Mouse (Mus musculus) spleen, adult 2 months (tissue): Measurements from ENCODE around the gene Ccdc57. TPM values are rescaled to one million over a fixed set of nuclear protein-coding genes. Genes with fewer than 3 reads are reported as not detected.

Source experiments
- DNase-seq, 2 experiments: peaks; one replicate each; pipeline versions ENCODE4 v3.0.0 to v3.0.0-alpha.2; 2012 to 2021; ENCODE audit warnings: low spot score in 2 of 2, low read depth in 1 of 2
- H3K27ac ChIP-seq: fragments of 200-500 bp; 2 replicates; pipeline ENCODE4 v1.5.1; 2012; ENCODE audit warnings: low read length, inconsistent platforms; ENCODE audit not compliant: insufficient read depth
- H3K27me3 ChIP-seq: fragments of 200-500 bp; 2 replicates; pipeline ENCODE4 v1.6.1; 2012; ENCODE audit warnings: mild to moderate bottlenecking, moderate library complexity, low read length, inconsistent platforms; ENCODE audit not compliant: control insufficient read depth, insufficient read depth
- H3K36me3 ChIP-seq: fragments of 200-500 bp; 2 replicates; pipeline ENCODE4 v1.6.1; 2012; ENCODE audit warnings: mild to moderate bottlenecking, low read length, inconsistent platforms; ENCODE audit not compliant: control insufficient read depth, insufficient read depth
- H3K4me1 ChIP-seq: fragments of 200-500 bp; 2 replicates; pipeline ENCODE4 v1.6.1; 2011; ENCODE audit warnings: inconsistent platforms; ENCODE audit not compliant: control insufficient read depth, insufficient read depth, insufficient read length
- H3K4me3 ChIP-seq: fragments of 200-500 bp; 2 replicates; pipeline ENCODE4 v1.5.1; 2011; ENCODE audit warnings: mild to moderate bottlenecking, inconsistent platforms; ENCODE audit not compliant: insufficient read depth, insufficient read length; ENCODE audit errors: extremely low read depth
- CTCF ChIP-seq: fragments of 200-500 bp; IDR thresholded peaks from 2 replicates; pipeline ENCODE4 v1.5.1; 2011; ENCODE audit warnings: mild to moderate bottlenecking, inconsistent platforms; ENCODE audit not compliant: insufficient read depth, insufficient read length, insufficient replicate concordance; ENCODE audit errors: extremely low read depth
- POLR2A ChIP-seq: fragments of 200-500 bp; IDR thresholded peaks from 2 replicates; pipeline ENCODE4 v1.6.1; 2011; ENCODE audit warnings: low read depth, low read length, inconsistent platforms
- WGBS: fragments of 180-500 bp; shearing (Covaris S2); methylation state at CpG from one replicate; pipeline ENCODE4 v1.1.7; 2018; 5-methylcytosine and 5-hydroxymethylcytosine counted together
- polyA plus RNA-seq: library from polyadenylated mRNA; depleted of rRNA; stranded (reverse); fragments of >200 nt; gene quantifications from 2 replicates; pipeline ENCODE4 v1.2.3, GENCODE M21; 2012

Ccdc57 gene
- polyA plus RNA-seq, 1 experiment, result 0.78 TPM

GRCm38 (mm10) chr11:120971237-120971636, 38.6 kb upstream of the Ccdc57 start:
- no peaks in the 10 kb centered on the region for H3K4me1 ChIP-seq
- H3K27ac ChIP-seq, result no peak overlapping the region
- WGBS, result 95% methylated on average over 5 of the region's 5 CpGs
- TF ChIP-seq POLR2A, result no peak
- no peak for TF ChIP-seq CTCF
- no peak overlapping the region for H3K4me3 ChIP-seq
- peaks cover 55% of the 10 kb centered on the region for H3K36me3 ChIP-seq
- DNase-seq, result no peak
- no peaks in the 10 kb centered on the region for H3K27me3 ChIP-seq

DNA sequence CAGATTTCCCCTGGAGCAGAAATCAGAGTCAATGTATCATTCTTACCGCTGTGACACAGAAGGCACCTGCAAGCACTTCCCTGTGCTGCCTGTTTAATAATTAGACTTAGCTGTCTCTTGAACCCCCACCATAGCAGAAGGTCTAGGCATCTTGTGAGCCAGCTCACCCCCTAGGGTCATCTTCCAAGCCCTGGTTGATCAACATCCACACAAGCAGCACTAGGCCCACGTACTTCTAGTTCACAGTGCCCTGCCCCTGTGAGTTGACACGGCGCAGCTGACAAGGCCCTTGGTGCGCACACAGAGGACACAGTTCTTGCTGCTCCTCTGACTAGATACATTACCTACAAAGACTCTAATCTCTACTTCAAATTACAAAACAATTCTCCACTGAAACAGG, 37.1 kb upstream of the Ccdc57 start:
- TF ChIP-seq CTCF (no peak), POLR2A (no peak)
- H3K36me3 ChIP-seq, result peaks cover 64% of the 10 kb centered on the region
- no peak for DNase-seq

DNA sequence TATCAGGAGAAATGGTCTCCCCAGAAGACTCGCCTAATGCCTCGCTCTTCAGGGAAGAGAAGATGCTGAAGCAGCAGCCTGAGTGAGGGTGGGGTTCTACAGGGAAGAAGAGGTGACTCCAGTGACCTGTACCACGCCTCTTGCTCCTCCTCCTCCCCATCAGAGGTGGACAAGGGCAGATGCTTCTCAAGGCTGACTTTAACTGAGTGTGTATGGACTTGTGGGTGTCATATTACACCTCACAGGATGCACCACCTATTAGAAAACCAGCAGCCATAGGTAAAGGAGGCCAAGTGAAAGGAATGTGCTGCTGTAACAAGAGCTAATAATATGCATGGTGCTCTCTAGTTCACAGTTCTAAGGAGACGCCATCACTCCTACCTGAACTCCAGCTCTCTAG, 32.9 kb upstream of the Ccdc57 start:
- H3K27me3 ChIP-seq, result no peaks in the 10 kb centered on the region
- no peak overlapping the region for H3K4me3 ChIP-seq
- H3K36me3 ChIP-seq, result peaks cover 63% of the 10 kb centered on the region
- no peak overlapping the region for H3K27ac ChIP-seq
- WGBS, result 95% methylated on average over 4 of the region's 4 CpGs
- no peaks in the 10 kb centered on the region for H3K4me1 ChIP-seq
- no peak for DNase-seq
- TF ChIP-seq POLR2A, result no peak
- TF ChIP-seq CTCF, result no peak

More for the DNA sequence above, 37.1 kb upstream of the Ccdc57 start:
- WGBS, result 97% methylated on average over 5 of the region's 5 CpGs
- Histone ChIP-seq H3K27ac (no peak overlapping the region), H3K4me1 (no peaks in the 10 kb centered on the region), H3K4me3 (no peak overlapping the region), H3K27me3 (no peaks in the 10 kb centered on the region)

GRCm38 (mm10) chr11:120964195-120965157, 31.8 kb upstream of the Ccdc57 start:
- Histone ChIP-seq H3K4me1 (0 out of 2 replicates have a peak, but pooled peaks cover 4% of the 10 kb centered on the region), H3K27me3 (no peaks in the 10 kb centered on the region), H3K27ac (no peak overlapping the region), H3K36me3 (peaks cover 55% of the 10 kb centered on the region), H3K4me3 (no peak overlapping the region)
- DNase-seq, result no peak
- TF ChIP-seq CTCF (no peak), POLR2A (no peak)
- 94% methylated on average over 10 of the region's 10 CpGs for WGBS

DNA sequence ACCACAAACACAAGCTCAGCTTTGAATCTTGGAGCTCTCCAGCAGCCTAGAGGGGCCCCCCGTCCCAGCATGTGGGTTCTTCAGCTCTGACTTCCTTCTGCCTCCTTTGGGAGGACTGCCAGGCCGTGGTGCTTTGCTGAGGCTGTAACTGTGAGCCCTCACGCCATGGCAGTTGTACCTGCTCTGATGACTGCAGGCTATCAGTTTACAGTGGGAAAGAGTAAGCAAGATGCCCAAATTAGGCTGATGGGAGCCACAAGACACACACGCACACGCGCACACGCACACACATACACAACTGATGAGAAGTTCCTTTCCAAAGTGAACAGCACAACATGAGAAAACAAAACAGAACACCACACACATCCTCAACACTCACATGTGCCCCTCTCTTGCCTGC, 30.2 kb upstream of the Ccdc57 start:
- no peak for DNase-seq
- Histone ChIP-seq H3K4me3 (no peak overlapping the region), H3K4me1 (0 out of 2 replicates have a peak, but pooled peaks cover 4% of the 10 kb centered on the region), H3K27me3 (no peaks in the 10 kb centered on the region), H3K36me3 (peaks cover 47% of the 10 kb centered on the region), H3K27ac (no peak overlapping the region)
- TF ChIP-seq POLR2A (no peak), CTCF (no peak)
- 87% methylated on average over 7 of the region's 7 CpGs for WGBS

DNA sequence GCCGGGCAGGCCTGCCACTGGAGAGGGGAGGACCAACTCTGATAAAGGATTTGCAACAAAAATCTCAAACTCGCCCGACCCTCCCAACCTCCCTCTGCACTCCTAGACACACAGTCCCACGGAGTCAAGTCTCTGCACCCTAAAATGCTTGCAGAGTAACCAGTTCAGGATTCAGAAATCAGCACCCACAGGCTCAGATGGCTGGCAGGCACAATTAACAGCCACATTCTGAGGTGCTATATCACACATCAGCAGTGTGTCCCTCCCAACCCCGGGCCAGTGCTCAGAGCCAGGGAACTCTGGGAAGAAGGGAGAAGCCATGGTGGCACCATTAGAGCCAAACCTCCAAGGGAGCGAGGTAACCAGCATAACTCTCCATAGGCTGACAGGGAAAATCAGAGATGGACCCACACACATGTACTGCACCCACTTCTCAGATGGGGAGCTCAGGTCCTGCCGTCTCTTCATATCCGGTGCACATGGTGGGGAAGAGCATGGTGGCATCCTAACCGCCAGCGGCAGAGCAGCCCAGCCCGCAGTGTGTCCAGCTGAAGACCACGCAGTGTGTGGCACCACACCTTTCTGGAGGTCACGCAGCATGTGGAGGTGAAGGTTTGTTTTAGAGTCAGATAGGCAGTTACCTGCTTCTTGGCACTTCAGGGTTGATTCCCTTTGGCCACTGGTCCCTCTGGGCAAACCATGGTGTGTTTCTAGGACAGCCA, 29.5 kb upstream of the Ccdc57 start:
- 90% methylated on average over 13 of the region's 13 CpGs for WGBS
- H3K27me3 ChIP-seq, result no peaks in the 10 kb centered on the region
- H3K36me3 ChIP-seq, result peaks cover 44% of the 10 kb centered on the region

DNA sequence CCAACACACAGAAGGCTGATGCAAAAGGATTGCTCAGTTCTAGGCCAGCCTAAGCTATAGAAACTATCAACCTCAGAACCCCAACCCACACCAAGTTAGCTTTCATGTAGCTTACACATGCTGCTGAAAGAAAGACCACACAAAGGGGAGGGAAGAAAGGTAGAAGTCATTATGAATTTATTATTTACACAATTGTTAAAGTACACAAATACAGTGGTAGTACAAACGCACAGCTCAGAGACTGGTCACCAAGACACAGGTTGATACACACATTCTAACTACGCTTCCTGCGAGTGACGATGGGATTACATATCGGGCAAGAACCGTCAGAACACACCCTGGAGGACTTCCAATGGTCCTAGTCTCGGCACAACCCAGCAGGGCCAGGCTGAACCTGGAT, 28.9 kb upstream of the Ccdc57 start:
- Histone ChIP-seq H3K27ac (no peak overlapping the region), H3K36me3 (peaks cover 44% of the 10 kb centered on the region), H3K4me1 (0 out of 2 replicates have a peak, but pooled peaks cover 4% of the 10 kb centered on the region), H3K4me3 (no peak overlapping the region), H3K27me3 (no peaks in the 10 kb centered on the region)
- 92% methylated on average over 7 of the region's 7 CpGs for WGBS
- DNase-seq, result no peak
- TF ChIP-seq CTCF (no peak), POLR2A (no peak)

More for the DNA sequence above, 29.5 kb upstream of the Ccdc57 start:
- no peak for DNase-seq
- TF ChIP-seq POLR2A (no peak), CTCF (no peak)
- Histone ChIP-seq H3K4me3 (no peak overlapping the region), H3K4me1 (0 out of 2 replicates have a peak, but pooled peaks cover 4% of the 10 kb centered on the region), H3K27ac (no peak overlapping the region)
